Mouse (Mus musculus) layer of hippocampus, adult 18-20 months (tissue): ENCODE data around the gene Urah. TPM values are rescaled to one million over a fixed set of nuclear protein-coding genes. Genes with fewer than 3 reads are reported as not detected.

Experiments used
- DNase-seq, 2 experiments: peaks; one replicate each; pipeline ENCODE4 v3.0.0; 2022; ENCODE audit warnings: low spot score in 2 of 2
- total RNA-seq, 2 experiments: library from RNA; stranded (reverse); gene quantifications; 2 replicates each; pipeline ENCODE4 v1.2.3; 2021

Urah gene
- total RNA-seq, 2 experiments from 2014 or later = 0.99 to 2.3 TPM

DNA sequence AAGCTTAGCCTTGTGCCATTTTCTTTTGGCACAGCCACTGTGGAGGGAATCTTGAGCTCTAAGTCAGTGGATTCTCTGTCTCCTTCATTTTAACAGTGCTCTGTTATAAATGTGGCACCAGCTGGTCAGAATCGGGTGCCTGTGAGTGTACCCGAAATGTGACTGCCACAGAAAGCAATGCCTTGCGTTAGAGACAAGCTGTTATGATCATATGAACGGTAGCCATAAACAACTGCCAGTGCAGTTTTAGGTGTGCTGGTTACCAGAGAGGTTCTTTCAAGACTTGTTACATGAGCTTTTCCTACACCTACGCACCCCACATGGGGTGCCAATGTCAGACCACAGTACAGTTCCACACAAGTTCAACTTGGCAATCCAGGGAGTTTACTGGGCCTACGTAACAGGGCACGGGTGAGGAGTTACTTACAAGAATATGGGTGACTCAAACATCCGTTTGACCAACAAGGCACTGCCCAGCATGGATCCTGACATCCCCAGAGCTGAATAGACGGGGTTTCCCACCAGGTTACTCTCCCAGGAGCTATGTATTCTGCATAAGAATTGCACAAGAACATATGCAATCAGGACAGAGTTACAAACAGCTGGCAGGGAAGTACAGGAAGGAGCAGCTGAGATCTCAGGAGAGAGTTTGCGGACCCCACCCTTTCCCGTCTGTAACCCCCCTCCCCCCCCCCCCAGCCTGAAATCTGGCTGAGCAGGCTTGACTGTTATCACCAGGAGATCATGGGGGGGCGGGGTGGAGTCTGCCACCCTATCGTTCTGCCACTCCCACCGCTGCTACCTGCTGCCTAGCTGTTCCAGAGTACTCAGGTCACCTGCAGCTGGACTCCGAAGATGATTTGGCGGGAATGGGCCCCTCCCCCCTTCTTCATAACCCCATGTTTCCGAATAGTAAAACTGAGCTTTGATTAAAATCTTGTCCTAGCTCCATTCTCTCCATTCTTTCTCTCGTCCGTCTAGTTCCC lies 6.2 kb downstream of the Urah start:
- DNase-seq = peak in 1 of 2 experiments; percentile 67

DNA sequence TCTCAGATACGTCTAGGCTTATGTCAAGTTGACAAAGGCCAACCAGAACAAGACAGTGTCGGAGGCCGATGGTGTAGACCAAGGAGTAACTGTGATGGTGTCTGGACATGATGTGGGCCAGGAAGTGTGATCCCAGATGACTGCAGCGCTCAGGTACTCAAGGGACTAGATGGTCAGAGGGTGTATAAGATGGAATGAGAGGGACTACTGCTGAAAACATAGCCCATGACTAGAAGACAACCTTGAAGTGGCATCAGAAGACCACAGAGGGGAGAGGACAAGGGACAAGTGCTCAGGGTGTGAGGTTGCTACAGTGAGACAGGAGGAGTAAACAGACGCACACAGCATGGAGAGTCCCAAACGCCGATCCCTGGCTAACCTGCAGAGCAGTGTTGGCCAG lies 9.0 kb downstream of the Urah start:
- DNase-seq = no peak

DNA sequence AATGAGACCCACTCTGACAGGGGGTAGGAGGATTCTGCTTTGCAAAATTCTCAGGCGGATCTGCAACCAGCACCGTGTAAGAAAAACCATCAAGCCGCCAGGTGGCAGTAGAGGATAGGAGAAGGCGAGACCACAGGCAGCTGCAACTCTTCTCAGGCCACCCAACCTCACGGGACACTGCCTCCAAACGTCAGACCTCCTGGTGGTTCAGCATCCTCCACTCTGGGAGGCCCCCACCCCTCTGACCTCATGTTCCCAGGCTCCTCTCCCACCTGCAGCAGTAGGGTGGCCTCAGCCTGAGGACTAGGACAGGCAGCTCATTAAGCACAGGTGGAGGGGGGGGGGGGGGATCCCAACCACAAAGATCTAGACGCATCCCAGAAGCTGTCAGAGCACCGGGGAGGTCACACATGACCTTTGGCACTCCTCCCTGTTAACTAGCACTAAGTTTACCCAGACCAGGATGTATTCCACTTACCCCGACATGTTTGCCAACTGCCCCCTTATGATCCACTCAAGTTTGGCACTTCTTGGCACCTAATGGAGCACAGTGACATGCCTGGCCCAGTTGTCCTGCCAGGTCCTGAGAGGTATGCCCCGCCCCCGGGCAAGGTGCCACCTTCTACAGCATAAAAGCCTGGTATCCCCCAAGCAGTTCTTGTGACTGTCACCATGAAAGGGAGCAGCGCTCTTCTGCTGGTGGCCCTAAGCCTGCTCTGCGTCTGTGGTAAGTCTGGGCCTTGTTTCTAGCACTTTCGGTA lies 10.3 kb downstream of the Urah start, which contains the start of gene Scgb1c1:
Gene Scgb1c1, plus strand, starts transcription at position 643 of the 761 bp plus-strand sequence.
- peak; percentile 77 to 92 for DNase-seq

DNA sequence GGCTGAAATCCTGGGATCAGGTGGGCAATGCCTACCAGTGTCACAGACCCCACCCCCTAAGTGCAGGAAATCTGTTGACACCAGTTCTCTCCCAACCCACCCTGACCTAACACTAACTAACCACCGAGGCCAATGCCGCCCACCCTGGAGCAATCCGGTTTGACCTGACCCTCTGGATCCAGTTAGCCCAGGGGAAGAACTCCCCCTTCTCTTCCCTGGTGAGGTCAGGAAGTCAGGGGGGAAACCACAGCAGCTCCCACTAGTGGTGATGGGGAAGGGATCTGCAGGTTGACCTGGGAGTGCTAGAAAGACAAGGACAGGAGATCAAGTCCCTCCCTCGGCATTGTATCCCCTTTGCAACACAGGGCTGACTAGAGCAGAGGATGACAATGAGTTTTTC lies 10.9 kb downstream of the Urah start:
- DNase-seq = no peak

DNA sequence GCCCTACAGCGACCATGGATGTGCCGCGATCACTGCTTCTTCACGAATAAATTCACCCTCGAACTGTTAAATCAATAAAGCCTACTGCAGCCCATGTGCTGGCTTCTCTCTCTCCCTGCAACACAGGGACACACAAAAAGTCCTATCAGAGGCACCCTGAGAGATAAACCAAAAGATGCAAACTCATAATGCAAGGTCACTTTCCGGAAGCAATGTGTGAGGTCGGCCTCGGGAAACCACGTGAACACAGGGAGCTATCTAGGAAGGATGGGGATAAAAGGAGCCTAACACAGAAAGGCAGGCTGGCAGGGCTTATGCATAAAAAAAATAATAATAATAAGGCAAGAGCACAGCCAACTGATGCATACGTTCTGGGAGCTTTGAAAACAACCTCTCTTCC lies 11.9 kb downstream of the Urah start:
- no peak for DNase-seq

DNA sequence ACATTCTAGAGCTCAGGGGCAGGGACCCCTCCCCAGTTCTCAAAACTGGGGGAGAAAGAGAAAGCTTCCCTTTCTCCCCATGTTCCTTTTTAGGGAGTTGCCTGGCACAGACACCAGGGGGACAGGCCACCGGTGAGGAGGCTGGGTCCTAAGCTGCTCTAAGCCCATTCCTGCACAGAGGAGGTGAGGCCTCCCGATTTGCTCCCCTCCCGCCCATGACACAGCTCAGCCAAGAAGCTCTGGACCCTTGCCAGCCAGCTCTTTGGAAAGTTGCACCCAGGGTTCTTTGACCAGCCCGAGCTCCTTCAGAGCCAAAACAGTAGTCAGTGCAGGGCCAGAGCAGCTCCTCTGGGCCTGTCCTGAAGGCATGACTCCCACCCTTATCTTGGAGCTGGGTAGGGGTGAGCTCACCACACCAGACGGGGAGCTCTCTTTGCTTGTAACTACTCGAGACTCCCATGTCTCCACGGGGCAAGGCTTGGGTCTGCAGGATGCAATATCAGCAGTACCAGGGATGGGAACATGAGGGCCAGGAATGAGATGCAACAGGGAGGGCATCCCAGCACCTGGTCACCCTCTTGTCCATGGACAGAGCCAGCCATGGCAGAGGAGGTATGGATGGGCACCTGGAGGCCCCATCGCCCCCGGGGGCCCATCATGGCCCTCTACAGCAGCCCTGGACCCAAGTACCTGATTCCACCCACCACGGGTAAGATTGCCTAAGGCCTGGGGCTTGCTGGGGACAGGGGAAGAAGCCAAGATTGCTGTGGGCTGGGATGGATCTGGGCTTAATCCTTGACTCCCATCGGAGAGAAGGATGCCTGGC lies 13.2 kb downstream of the Urah start, which contains the start of gene Odf3:
Gene Odf3, plus strand, starts transcription at position 51 of the 826 bp plus-strand sequence.
- DNase-seq = no peak

DNA sequence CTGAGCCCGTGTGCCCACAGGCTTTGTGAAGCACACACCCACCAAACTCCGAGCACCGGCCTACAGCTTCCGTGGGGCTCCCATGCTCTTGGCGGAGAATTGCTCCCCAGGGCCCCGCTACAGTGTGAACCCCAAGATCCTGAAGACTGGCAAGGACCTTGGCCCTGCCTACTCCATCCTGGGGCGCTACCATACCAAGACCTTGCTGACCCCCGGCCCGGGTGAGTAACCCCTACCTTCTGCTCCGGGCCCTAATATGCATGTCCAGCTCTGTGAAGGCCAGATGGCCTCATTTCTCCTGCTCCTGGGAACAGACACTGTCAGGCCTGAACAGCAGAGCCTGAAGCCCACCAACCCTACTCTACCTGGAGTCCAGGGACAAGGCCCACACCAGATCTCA lies 13.8 kb downstream of the Urah start:
- DNase-seq = no peak

DNA sequence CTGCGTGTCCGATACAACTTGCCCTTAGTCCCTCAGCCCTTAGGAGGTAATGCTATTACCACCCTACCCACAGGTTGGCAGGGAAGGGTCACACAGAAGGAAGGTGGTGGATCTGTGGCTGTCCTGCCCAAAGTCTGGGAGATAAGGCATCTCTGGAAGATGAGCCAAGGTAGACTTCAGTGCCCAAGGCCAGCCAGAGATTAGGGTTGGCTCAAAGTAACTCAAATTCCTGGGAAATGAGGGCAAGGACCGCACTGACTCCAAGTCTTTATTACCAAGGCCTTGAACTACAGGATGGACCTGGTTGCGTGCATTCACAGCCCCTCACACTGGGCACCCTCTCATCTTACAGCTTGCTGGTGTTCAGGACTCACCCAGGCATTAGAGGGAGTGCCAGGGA lies 17.1 kb downstream of the Urah start:
- no peak for DNase-seq

DNA sequence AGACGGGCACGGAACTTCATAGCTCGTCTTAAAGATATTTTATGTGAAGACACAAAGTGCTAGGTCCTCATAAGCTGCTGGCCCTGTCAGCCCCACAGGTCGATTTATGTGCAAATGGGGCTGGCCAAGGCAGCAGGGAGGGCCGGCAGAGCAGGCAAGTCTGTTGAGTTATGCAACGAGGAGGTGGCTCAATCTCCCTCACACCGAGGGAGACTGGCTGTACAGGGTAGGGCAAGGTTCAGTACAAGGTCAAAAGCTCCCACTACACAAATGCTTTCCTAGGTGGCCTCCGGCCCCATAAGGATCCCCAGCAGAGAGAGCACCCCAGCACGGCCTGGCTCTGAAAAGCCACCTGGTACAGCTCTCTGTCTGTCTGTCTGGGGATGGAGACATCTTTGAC lies 18.6 kb downstream of the Urah start:
- no peak for DNase-seq

DNA sequence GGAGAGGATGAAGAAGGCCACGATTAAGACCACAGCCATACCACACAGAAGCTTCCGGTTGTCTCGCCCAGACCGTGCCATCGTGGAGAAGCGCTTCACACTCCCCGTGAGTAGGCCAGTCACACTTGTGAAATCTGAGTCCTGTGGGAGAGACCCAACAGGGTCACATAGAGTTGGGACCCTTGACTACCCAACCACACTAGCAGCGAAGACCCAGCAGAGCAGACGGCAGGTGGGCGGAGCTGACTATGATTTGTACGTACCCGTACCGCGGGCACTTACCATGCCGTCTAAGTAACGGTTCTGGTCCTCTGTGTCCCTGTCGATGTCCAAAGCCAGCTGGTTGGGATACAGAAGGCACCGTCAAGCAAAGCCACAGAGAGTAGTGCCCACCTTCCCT lies 19.7 kb downstream of the Urah start:
- DNase-seq = no peak

DNA sequence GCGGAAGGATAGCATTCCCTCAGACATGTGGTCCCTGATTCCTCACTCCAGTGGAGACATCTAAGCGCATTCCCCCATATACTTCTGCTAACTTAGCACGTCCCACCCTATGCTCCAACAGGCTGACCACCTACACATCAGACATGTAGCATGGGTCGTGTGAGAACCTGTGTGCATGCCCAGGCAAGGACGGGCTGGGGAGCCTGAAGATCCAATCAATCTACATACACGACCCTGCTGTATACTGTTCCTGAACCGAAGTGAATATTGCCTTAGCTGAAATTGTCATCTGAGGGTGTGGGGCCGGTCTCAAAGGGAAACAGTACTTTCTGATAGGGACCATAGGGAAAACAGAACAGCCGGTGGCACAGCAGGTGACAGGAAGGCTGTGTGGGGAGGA lies 20.4 kb downstream of the Urah start:
- DNase-seq = no peak

DNA sequence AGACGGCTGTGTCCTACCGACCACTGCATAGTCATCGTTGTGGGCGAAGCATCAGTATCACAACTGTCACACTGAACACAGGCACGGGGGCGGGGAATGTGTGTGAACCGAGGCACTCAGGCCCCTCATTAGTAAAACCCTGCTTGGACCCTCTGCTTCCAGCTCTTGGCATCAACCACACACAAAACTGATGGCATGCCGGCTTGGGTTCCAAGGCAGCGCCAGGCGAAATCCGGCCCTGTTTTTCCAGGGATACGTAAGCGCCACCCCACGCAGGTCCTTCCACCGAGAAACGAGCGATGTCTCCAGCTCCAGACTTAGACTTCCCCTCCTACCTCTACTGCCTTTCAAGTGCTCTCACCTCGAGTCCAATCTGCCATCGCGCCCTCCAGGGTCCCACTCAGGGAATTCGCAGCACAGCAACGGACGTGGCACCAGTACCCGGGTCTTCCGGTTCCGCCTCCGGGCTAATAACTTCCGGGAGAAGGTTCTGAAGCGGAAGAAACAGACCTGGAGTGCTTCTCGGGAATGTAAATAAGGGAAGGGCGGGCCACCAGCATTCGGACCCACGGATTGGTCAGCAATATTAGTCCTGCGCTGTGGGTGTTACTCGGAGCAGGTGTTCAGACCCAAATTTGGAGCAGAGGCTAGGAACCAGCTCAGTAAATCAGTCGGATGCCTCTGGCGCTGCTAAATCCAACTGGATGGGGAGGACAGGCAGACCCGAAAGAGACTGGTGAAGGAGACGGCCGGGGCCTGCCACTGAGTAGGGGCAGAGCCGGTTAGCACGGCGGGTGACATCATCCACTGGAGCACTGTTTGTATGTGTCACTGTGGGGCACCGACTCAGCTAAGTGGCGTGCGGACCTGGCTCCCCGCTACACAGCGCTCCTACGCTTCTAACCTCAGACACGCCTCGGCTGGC lies 21.3 kb downstream of the Urah start, which contains the start of gene Gm45785:
Gene Gm45785, minus strand, starts transcription at position 472 of the 925 bp plus-strand sequence.
- DNase-seq = peak; percentile 79 to 92

DNA sequence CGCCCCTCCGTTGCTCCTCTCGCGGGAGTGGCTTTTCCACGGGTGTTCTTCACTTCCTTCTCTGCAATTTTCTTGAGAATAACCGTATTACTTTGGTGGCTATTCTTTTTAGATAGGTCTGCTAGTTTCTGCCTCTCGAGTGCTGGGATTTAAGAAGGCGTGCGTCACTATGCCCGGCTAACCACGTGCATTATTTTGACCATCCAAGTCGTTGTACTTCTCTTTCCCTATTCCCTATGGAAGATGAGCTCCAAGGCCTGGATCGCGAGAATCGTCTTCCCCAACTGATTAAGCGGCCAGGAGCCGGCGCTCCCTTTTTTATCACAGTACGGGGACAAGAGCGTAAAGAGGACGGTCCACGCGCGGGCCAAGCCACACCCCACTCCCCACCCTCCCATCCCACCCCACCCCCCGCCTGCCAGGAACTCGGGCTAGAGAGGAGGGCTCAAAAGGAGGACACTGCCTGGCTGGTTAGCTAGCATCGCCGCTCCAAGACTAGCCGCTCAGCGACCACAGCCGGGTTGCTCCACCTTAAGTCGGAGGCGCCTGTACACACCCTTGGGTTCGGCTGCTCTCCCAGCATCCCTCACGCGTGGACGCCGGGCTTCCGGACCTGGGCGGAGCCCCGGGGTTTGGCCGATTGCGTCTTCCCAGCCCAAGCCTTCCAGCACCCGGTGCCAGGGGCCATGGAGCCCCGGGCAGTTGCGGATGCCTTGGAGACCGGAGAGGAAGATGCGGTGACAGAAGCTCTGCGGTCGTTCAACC lies 22.1 kb downstream of the Urah start, which contains the start of gene Ric8a:
Gene Ric8a, plus strand, starts transcription at position 173 of the 765 bp plus-strand sequence.
- peak; percentile 84 to 91 for DNase-seq

DNA sequence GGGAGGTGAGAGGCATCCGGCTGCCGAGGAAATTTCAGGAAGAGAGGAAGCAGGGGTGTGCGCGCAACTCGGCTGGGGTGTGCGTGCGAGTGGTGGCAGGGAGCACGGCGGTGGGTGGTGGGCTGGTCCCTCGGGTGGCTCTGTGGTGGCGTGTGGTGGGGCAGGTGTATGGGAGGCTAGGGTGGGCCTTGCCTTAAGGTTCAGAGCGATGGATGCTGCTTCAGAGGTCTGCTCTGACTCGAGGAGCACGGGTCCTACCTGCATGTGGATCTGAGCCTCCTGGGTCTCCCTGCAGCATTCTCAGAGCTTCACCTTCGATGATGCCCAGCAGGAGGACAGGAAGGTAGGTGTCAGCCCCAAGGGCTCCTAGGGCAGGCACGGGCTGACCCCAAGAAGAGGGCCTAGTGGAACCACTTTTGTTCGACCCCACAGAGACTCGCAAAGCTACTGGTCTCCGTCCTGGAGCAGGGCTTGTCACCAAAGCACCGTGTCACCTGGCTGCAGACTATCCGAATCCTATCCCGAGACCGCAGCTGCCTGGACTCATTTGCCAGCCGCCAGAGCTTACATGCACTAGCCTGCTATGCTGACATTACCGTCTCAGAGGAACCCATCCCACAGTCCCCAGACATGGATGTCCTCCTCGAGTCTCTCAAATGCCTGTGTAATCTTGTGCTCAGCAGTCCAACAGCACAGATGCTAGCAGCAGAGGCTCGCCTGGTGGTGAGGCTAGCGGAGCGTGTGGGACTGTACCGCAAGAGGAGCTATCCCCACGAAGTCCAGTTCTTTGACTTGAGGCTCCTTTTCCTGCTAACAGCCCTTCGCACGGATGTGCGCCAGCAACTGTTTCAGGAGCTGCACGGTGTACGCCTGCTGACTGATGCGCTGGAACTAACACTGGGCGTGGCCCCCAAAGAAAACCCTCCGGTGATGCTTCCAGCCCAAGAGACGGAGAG lies 23.0 kb downstream of the Urah start, which contains the start of gene Bet1l:
Gene Bet1l, minus strand, starts transcription at position 28 of the 956 bp plus-strand sequence.
- no peak for DNase-seq

DNA sequence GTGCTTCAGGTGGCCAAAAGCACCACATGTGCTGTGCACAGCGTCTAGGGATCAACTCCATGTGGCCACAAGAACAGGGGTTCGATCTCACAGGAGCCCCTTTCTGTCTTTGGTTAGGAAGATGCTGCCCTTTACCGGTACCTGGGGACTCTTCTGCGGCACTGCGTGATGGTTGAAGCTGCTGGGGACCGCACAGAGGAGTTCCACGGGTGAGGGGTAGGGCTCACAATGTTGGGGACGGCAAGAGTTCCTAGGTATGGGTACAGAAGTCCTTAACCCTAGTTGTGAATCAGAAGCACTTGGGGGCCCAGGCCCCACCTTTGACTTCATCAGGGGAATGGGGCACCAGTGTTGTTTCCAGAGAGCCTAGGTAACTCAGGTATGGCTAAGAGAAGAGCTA lies 23.9 kb downstream of the Urah start:
- DNase-seq = no peak

DNA sequence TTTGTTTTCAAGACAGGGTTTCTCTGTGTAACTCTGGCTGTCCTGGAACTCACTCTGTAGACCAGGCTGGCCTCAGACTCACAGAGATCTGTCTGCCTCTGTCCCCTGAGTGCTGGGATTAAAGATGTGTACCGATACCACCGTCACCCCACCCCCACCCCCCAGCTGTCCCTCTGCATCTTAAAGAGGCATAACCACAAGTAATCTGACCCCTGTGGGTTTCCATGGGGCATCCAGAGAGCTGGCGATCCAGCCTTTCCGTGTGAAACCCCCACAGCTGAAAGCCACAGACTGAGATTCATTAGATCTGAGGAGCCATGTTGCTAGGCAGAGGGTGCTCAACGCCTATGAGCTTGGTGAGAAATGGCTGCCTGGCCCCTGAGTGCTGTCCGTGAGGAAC lies 25.2 kb downstream of the Urah start:
- no peak for DNase-seq

DNA sequence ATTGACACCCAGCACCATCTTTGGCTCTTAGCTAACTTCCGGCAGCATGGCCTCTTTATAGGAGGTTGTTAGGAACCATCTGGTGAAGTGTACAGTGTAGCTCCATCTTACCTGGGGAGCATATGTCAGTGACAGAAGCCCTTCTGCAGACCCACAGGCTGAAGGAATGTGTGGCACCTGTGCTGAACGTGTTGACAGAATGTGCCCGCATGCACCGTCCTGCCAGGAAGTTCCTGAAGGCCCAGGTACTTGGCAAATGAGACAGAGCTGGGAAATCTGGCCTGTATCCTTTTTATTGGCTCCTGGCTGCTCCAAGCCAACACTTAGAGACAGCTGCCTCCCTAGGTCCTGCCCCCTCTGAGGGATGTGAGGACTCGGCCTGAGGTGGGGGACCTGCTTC lies 25.9 kb downstream of the Urah start:
- DNase-seq = no peak

DNA sequence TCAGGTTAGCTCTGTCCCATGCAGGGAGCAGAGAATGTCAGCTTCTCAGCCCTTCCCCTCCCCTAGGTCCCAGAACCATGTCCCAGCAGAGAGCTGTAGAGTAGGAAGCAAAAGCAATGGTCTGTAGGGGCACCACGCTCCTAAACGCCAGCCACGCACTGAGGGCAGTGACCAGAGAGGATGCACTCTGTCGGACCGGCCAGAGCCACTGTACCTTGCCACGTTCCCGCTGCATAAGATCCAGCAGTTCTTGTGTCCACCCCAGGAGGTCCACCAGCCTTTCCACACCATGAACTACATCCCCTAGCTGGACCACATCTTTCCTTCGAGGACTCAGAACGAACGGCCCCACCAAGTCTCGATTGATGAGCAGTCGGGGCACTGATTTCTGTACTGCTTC lies 29.9 kb downstream of the Urah start:
- DNase-seq = no peak
